Mouse (Mus musculus) megakaryocyte, embryonic 14.5 days (primary cell): ENCODE measurements around the gene Fam178b.

Experiments used
- FLI1 ChIP-seq: IDR thresholded peaks from 2 replicates; pipeline ENCODE4 v1.6.1; 2012; ENCODE audit warnings: low read length, inconsistent platforms, mixed read lengths
- GATA1 ChIP-seq: IDR thresholded peaks from 3 replicates; pipeline ENCODE4 v1.6.1; 2012; ENCODE audit warnings: mixed read lengths, low read length, inconsistent platforms, borderline replicate concordance

DNA sequence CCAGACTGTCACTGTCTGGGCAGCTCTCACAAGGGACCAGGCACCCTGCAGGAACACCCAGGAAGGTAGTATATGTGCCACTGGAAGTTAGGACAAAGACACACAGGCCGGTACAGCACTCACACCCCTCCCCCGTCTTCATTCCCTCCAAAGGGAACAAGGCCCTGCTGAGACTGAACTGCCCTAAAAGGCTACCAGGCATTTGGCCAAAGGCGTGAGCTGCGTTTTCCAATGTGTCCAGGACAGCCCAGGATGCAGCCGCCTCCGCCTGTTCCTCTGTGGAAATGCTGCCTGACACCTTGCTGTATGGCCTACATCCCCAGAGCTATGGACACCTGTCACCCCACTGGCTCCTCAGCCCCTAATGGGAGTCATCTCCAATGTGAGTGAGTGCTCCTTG, 93.5 kb downstream of the Fam178b start:
- no peak for TF ChIP-seq GATA1
- no peak for TF ChIP-seq FLI1
